ENCODE assay signal across 15 mouse cellular contexts in genomic region chr14:120019948-120020347, GRCm38 (mm10). TPM values are rescaled to one million over a fixed set of nuclear protein-coding genes. Genes with fewer than 3 reads are reported as not detected.
"Had no signal": no experiment of that assay in that cellular context is flagged by ENCODE, and none has a peak within 500 bp of the region (broad histone marks: within the 10 kb centered on the region; RNA-seq: fewer than 3 reads in every experiment).

No protein-coding gene starts in this region.

- H3K9ac ChIP-seq: limb, embryonic 13.5 days; liver, embryonic 14.5 days; midbrain, embryonic 13.5 days; neural tube, embryonic 15.5 days had no signal

- H3K4me2 ChIP-seq: limb, embryonic 13.5 days; midbrain, embryonic 13.5 days; neural tube, embryonic 15.5 days had no signal

- H3K27ac ChIP-seq: kidney, postnatal 0 days; limb, embryonic 13.5 days; liver, embryonic 14.5 days; midbrain, embryonic 13.5 days; neural tube, embryonic 15.5 days had no signal

- H3K4me3 ChIP-seq: limb, embryonic 13.5 days; midbrain, embryonic 13.5 days; myocyte; neural tube, embryonic 15.5 days had no signal

- DNase-seq: kidney, adult 9 months; layer of hippocampus, adult 9-11 months; layer of hippocampus, postnatal 36 days; lung, adult 18-20 months; thymus, adult 2 months; thymus, postnatal 25 days had no signal

- ATAC-seq: midbrain, embryonic 13.5 days had no signal

- H3K9me3 ChIP-seq: limb, embryonic 13.5 days; midbrain, embryonic 13.5 days; neural tube, embryonic 15.5 days had no signal

- H3K4me1 ChIP-seq: limb, embryonic 13.5 days; midbrain, embryonic 13.5 days; neural tube, embryonic 15.5 days had no signal

- H3K27me3 ChIP-seq: limb, embryonic 13.5 days; midbrain, embryonic 13.5 days; neural tube, embryonic 15.5 days had no signal

- H3K36me3 ChIP-seq: limb, embryonic 13.5 days; midbrain, embryonic 13.5 days; neural tube, embryonic 15.5 days had no signal

RNA-seq across cellular contexts. Expression of gene Oxgr1, which starts 22.3 kb away (rescaled TPM):
- total RNA-seq: liver, adult 2 months; megakaryocyte-erythroid progenitor cell, adult 5-6 weeks had no signal
- polyA plus RNA-seq: liver, adult 2 months; liver, embryonic 14.5 days; midbrain, embryonic 13.5 days; myocyte; neural tube, embryonic 11.5 days; neural tube, embryonic 15.5 days had no signal
